Mouse (Mus musculus) lung, embryonic 14.5 days (tissue): Measurements from ENCODE around the gene Yjefn3. TPM values are rescaled to one million over a fixed set of nuclear protein-coding genes. Genes with fewer than 3 reads are reported as not detected.
"Not testable (repeated sequence)": the region's sequence is repeated elsewhere in the genome, so short reads cannot be mapped to it uniquely, and the experiment has no call there.

Source experiments
- ATAC-seq: fragments of 200-750 bp; cut with Nextera tagmentation; 2 replicates; pipeline ENCODE4 v1.8.0; 2017; ENCODE audit warnings: mild to moderate bottlenecking, moderate TSS enrichment, moderate library complexity; ENCODE audit not compliant: insufficient read depth
- DNase-seq: peaks from one replicate; pipeline ENCODE4 v3.0.0-alpha.2; 2015
- H3K27ac ChIP-seq: fragments of 300-500 bp; sonication (generic); 2 replicates; pipeline ENCODE4 v1.5.1; 2014; ENCODE audit warnings: low read depth, mild to moderate bottlenecking, moderate library complexity
- H3K27me3 ChIP-seq: fragments of 300-500 bp; sonication (generic); 2 replicates; pipeline ENCODE4 v1.6.1; 2014; ENCODE audit warnings: low read length, control low read depth; ENCODE audit not compliant: insufficient read depth
- H3K36me3 ChIP-seq: fragments of 300-500 bp; sonication (generic); 2 replicates; pipeline ENCODE4 v1.6.1; 2014; ENCODE audit warnings: control low read depth; ENCODE audit not compliant: insufficient read depth
- H3K4me1 ChIP-seq: fragments of 300-500 bp; sonication (generic); 2 replicates; pipeline ENCODE4 v1.6.1; 2014; ENCODE audit warnings: antibody characterized with exemption, control low read depth; ENCODE audit not compliant: insufficient read depth
- H3K4me2 ChIP-seq: fragments of 300-500 bp; sonication (generic); 2 replicates; pipeline ENCODE4 v1.6.1; 2014; ENCODE audit warnings: mild to moderate bottlenecking
- H3K4me3 ChIP-seq: fragments of 300-500 bp; sonication (generic); 2 replicates; pipeline ENCODE4 v1.5.1; 2014; ENCODE audit warnings: low read depth, low read length
- H3K9ac ChIP-seq: fragments of 300-500 bp; sonication (generic); 2 replicates; pipeline ENCODE4 v1.6.1; 2014
- H3K9me3 ChIP-seq: fragments of 300-500 bp; sonication (generic); 2 replicates; pipeline ENCODE4 v1.6.1; 2016; ENCODE audit warnings: low read depth, low read length, control low read depth
- CTCF ChIP-seq: IDR thresholded peaks from 2 replicates; pipeline ENCODE4 v1.5.1; 2016; ENCODE audit warnings: antibody characterized with exemption, low read depth
- WGBS: fragments of 180-500 bp; shearing (Covaris S2); extraction: QIAGEN DNeasy Blood & Tissue Kit; methylation state at CpG from one replicate; pipeline ENCODE4 v1.1.7; 2014; 5-methylcytosine and 5-hydroxymethylcytosine counted together
- polyA plus RNA-seq: library from polyadenylated mRNA; unstranded; fragments of >200 nt; fragmentation: Nextera tagmentation; extraction: Ambion mirVana; gene quantifications from 2 replicates; pipeline ENCODE4 v1.2.1, GENCODE M21; 2014

Gene Yjefn3
- polyA plus RNA-seq, result 3.6 and 4.3 TPM in 2 replicates

- no peaks in the 10 kb centered on the region for H3K27me3 ChIP-seq
- no peaks in the 10 kb centered on the region for H3K9me3 ChIP-seq
- ATAC-seq (peak; percentile 45), DNase-seq (peak; percentile 44)
- peaks cover 6% of the 10 kb centered on the region for H3K4me1 ChIP-seq
- H3K36me3 ChIP-seq, result peaks cover 12% of the 10 kb centered on the region; the same call in 1 of the 2 replicates
- peak; percentile 26; the same call in 1 of the 2 replicates for TF ChIP-seq CTCF
- H3K4me2 ChIP-seq, result peak within 1 kb of the TSS; percentile 94
- H3K9ac ChIP-seq, result peak within 1 kb of the TSS; percentile 75
- peak within 1 kb of the TSS; percentile 72 for H3K4me3 ChIP-seq
- peak within 1 kb of the TSS; percentile 92 for H3K27ac ChIP-seq
- WGBS, result 5% methylated on average over 89 of the region's 89 CpGs
These were observed at the start of gene Yjefn3, which contains the start of the genes Tssk6 and Ndufa13 for GRCm38 (mm10) chr8:69902163-69903062. Gene Yjefn3, minus strand, starts transcription at chr8:69902712. Gene Tssk6, plus strand, starts transcription at chr8:69902184. Gene Ndufa13, minus strand, starts transcription at chr8:69902558.

DNA sequence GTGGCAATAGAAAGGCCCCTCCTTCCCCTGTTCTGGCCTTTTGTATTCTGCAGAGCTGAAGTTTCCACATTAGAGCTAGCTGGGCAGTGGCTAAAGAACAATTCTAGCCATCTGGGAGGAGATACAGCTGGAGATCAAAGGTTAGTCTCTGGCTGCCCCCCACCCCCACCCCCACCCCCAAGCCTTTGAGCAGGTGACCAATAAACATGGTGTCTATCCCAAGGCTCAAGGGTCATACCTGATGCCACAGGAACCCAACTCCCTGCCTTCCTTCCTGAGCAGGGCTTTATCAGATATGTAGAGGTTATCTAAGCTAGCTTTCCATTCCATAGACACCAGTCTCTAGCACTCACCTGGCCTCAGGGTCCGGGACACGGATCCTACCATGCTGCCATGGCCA lies 47.8 kb upstream of the Yjefn3 start:
- Histone ChIP-seq H3K27me3 (no peaks in the 10 kb centered on the region), H3K4me2 (no peak overlapping the region), H3K4me3 (no peak overlapping the region), H3K36me3 (peaks cover 33% of the 10 kb centered on the region; the same call in 1 of the 2 replicates), H3K9me3 (no peaks in the 10 kb centered on the region), H3K4me1 (no peaks in the 10 kb centered on the region), H3K27ac (no peak overlapping the region), H3K9ac (no peak overlapping the region)
- TF ChIP-seq CTCF, result no peak
- WGBS, result 96% methylated on average over 2 of the region's 2 CpGs
- DNase-seq, result no peak
- ATAC-seq, result no peak

DNA sequence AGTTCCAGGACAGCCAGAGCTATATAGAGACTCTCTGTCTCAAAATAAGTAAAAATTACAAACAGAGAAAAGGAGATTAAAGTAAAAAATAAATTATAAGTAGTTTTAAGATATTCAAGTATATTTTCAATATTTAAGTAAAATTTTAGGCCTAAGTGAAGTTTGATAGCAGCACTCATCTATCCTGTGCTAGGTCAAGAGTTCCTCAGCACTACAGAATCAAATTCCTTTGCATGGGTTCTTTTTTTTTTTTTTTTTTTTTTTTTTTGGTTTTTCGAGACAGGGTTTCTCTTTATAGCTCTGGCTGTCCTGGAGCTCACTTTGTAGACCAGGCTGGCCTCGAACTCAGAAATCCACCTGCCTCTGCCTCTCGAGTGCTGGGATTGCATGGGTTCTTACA lies 40.0 kb upstream of the Yjefn3 start:
- ATAC-seq, H3K27me3 ChIP-seq, H3K4me1 ChIP-seq, H3K4me2 ChIP-seq, H3K27ac ChIP-seq, H3K9ac ChIP-seq, DNase-seq, H3K9me3 ChIP-seq, H3K4me3 ChIP-seq: not testable (repeated sequence)
- H3K36me3 ChIP-seq, result peaks cover 15% of the 10 kb centered on the region; the same call in 1 of the 2 replicates
- 79% methylated on average over 2 of the region's 3 CpGs for WGBS

GRCm38 (mm10) chr8:69940386-69940785 lies 37.9 kb upstream of the Yjefn3 start:
- Histone ChIP-seq H3K4me3 (no peak overlapping the region), H3K27ac (peak overlapping the region; percentile 15; the same call in 1 of the 2 replicates), H3K9me3 (no peaks in the 10 kb centered on the region), H3K27me3 (no peaks in the 10 kb centered on the region), H3K4me2 (no peak overlapping the region), H3K4me1 (peaks cover 18% of the 10 kb centered on the region), H3K36me3 (peaks cover 10% of the 10 kb centered on the region; the same call in 1 of the 2 replicates), H3K9ac (no peak overlapping the region)
- no peak for TF ChIP-seq CTCF
- ATAC-seq (no peak), DNase-seq (no peak)
- 80% methylated on average over 2 of the region's 2 CpGs for WGBS

- 0 out of 2 replicates have a peak, but pooled peaks have one; percentile 48 for ATAC-seq
- H3K4me1 ChIP-seq, result peaks cover 18% of the 10 kb centered on the region
- H3K9ac ChIP-seq, result no peak overlapping the region
These were observed 37.1 kb upstream of the Yjefn3 start for GRCm38 (mm10) chr8:69939633-69940032.

DNA sequence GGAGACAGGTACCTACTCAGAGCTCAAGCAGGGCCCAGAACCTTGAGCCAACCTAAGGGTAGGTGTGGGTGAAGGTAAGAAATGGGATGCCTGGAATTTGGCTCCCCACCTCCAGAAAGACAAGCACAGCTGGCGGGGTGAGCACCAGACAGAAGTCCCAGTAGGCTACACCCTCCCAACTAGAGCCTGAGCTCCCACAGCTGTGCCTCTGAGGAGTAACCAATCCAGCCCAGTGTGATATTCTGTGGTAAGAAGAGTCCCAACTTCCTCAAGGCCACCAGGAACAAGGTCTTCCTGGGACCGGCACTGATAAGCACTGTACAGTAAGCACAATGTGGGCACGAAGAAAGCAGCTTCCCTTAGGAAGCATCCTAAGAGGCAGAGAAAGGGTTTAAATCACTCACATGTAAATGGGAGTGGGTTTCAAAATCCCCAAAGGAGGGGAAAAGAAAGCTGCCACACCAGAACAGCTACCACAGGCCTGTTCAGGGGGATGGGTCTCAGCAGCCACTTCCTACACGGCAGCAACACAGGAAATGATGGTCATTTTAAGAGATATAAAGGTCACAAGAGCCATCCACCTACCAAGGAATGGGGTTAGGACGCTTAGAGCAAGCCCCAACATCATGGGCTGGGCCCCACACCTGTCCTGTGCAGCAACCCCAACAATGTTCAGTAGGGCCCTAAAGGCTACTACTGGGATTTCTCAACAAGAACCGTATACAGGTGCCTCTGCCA lies 35.9 kb upstream of the Yjefn3 start:
- Histone ChIP-seq H3K27ac (no peak overlapping the region; the same call in 1 of the 2 replicates), H3K4me2 (no peak overlapping the region), H3K9ac (no peak overlapping the region), H3K9me3 (no peaks in the 10 kb centered on the region), H3K4me1 (peaks cover 18% of the 10 kb centered on the region), H3K4me3 (no peak overlapping the region), H3K27me3 (no peaks in the 10 kb centered on the region), H3K36me3 (peaks cover 26% of the 10 kb centered on the region)
- ATAC-seq, result no peak
- WGBS, result 75% methylated on average over 6 of the region's 6 CpGs
- DNase-seq, result no peak
- TF ChIP-seq CTCF, result no peak

More at GRCm38 (mm10) chr8:69939633-69940032, 37.1 kb upstream of the Yjefn3 start:
- peaks cover 17% of the 10 kb centered on the region for H3K36me3 ChIP-seq
- H3K9me3 ChIP-seq, result no peaks in the 10 kb centered on the region
- WGBS, result 25% methylated on average over 3 of the region's 3 CpGs
- no peaks in the 10 kb centered on the region for H3K27me3 ChIP-seq
- DNase-seq, result peak; percentile 42
- peak overlapping the region; percentile 15; the same call in 1 of the 2 replicates for H3K27ac ChIP-seq
- no peak for TF ChIP-seq CTCF
- H3K4me3 ChIP-seq, result no peak overlapping the region
- H3K4me2 ChIP-seq, result no peak overlapping the region
